Mouse (Mus musculus) regulatory T cell (primary cell): ENCODE measurements around the gene Abi3.

Experiments used
- in situ Hi-C: fragments of 300-600 bp; cut with MboI, MseI; formaldehyde crosslinking; loops from one replicate; pipeline ENCODE4 v1.15.1; 2025; ENCODE audit warnings: high pct_unique_total_duplicates

The Abi3 gene

GRCm38 (mm10) chr11:95827168-95827447, 15.2 kb downstream of the Abi3 start:
- in situ Hi-C loops, result no loop called here

- in situ Hi-C loops, result no loop called here
These were observed 15.7 kb downstream of the Abi3 start for GRCm38 (mm10) chr11:95826317-95827167.

GRCm38 (mm10) chr11:95825625-95826024, 16.7 kb downstream of the Abi3 start:
- in situ Hi-C loops, result no loop called here

- in situ Hi-C loops, result loop anchor here (5.0 kb wide), 1 partner anchor 157 kb away; no protein-coding TSS in a partner anchor
These were observed 17.4 kb downstream of the Abi3 start for GRCm38 (mm10) chr11:95824877-95825243.

- in situ Hi-C loops, result loop anchor here (5.0 kb wide), 1 partner anchor 158 kb away; no protein-coding TSS in a partner anchor
These were observed 18.0 kb downstream of the Abi3 start, which contains the start of gene Phospho1 for GRCm38 (mm10) chr11:95824071-95824876. TSS of gene Phospho1 (plus strand) at chr11:95824499.

GRCm38 (mm10) chr11:95822437-95822836, 19.8 kb downstream of the Abi3 start:
- in situ Hi-C loops, result loop anchor here (5.0 kb wide), 1 partner anchor 160 kb away; no protein-coding TSS in a partner anchor

- in situ Hi-C loops, result loop anchor here (5.0 kb wide), 1 partner anchor 161 kb away; no protein-coding TSS in a partner anchor
These were observed 20.8 kb downstream of the Abi3 start for GRCm38 (mm10) chr11:95821511-95821910.

GRCm38 (mm10) chr11:95819138-95819537, 23.1 kb downstream of the Abi3 start:
- in situ Hi-C loops, result no loop called here

GRCm38 (mm10) chr11:95815412-95815811, 26.9 kb downstream of the Abi3 start:
- in situ Hi-C loops, result no loop called here

- in situ Hi-C loops, result no loop called here
These were observed 27.4 kb downstream of the Abi3 start for GRCm38 (mm10) chr11:95814857-95815256.

GRCm38 (mm10) chr11:95814101-95814500, 28.2 kb downstream of the Abi3 start:
- in situ Hi-C loops, result no loop called here

GRCm38 (mm10) chr11:95812224-95812623, 30.1 kb downstream of the Abi3 start:
- in situ Hi-C loops, result no loop called here

GRCm38 (mm10) chr11:95811741-95812140, 30.5 kb downstream of the Abi3 start:
- in situ Hi-C loops, result no loop called here

GRCm38 (mm10) chr11:95810828-95811227, 31.4 kb downstream of the Abi3 start:
- in situ Hi-C loops, result no loop called here

- in situ Hi-C loops, result no loop called here
These were observed 32.7 kb downstream of the Abi3 start for GRCm38 (mm10) chr11:95809603-95810002.

- in situ Hi-C loops, result no loop called here
These were observed 33.7 kb downstream of the Abi3 start for GRCm38 (mm10) chr11:95808448-95809011.

GRCm38 (mm10) chr11:95807884-95808283, 34.4 kb downstream of the Abi3 start:
- in situ Hi-C loops, result no loop called here

- in situ Hi-C loops, result no loop called here
These were observed 36.7 kb downstream of the Abi3 start for GRCm38 (mm10) chr11:95805527-95805926.

GRCm38 (mm10) chr11:95805010-95805409, 37.3 kb downstream of the Abi3 start:
- in situ Hi-C loops, result no loop called here

GRCm38 (mm10) chr11:95795582-95795981, 46.7 kb downstream of the Abi3 start:
- in situ Hi-C loops, result no loop called here

- in situ Hi-C loops, result no loop called here
These were observed 48.1 kb downstream of the Abi3 start for GRCm38 (mm10) chr11:95794201-95794600.

- in situ Hi-C loops, result no loop called here
These were observed 49.2 kb downstream of the Abi3 start for GRCm38 (mm10) chr11:95792950-95793509.
